7 mouse cellular contexts compared by ENCODE assay signal in genomic region chrX:158042255-158043056, GRCm38 (mm10). TPM values are rescaled to one million over a fixed set of nuclear protein-coding genes. Genes with fewer than 3 reads are reported as not detected.
A peak's percentile ranks its signal among the peaks of the same experiment; 100 is the strongest.
DNase-seq lines count a peak whose midpoint lies in the region; ATAC-seq lines count a peak whose summit lies in the region.

No protein-coding gene starts in this region.

- peak overlapping the region; percentile 75 for H3K9ac ChIP-seq in forebrain, embryonic 13.5 days
- peak overlapping the region; percentile 67 for H3K9ac ChIP-seq in kidney, embryonic 16.5 days (replicated peaks; ENCODE audit: low read length)
- peak overlapping the region; percentile 76 for H3K9ac ChIP-seq in midbrain, embryonic 13.5 days (replicated peaks)

- no peaks in the 10 kb centered on the region for H3K27me3 ChIP-seq in forebrain, embryonic 13.5 days
- H3K27me3 ChIP-seq in kidney, embryonic 16.5 days (ENCODE audit: insufficient read depth, low read length): peaks cover 15% of the 10 kb centered on the region; the same call in 1 of the 2 replicates
- no peaks in the 10 kb centered on the region for H3K27me3 ChIP-seq in midbrain, embryonic 13.5 days

- peak overlapping the region; percentile 62 for H3K4me2 ChIP-seq in forebrain, embryonic 13.5 days
- H3K4me2 ChIP-seq in kidney, embryonic 16.5 days (replicated peaks; ENCODE audit: low read depth, low read length): peak overlapping the region; percentile 68
- peak overlapping the region; percentile 59 for H3K4me2 ChIP-seq in midbrain, embryonic 13.5 days (replicated peaks)

- no peaks in the 10 kb centered on the region for H3K9me3 ChIP-seq in forebrain, embryonic 13.5 days (replicated peaks)
- H3K9me3 ChIP-seq in kidney, embryonic 16.5 days (ENCODE audit: low read length): no peaks in the 10 kb centered on the region
- no peaks in the 10 kb centered on the region for H3K9me3 ChIP-seq in midbrain, embryonic 13.5 days

- peak overlapping the region; percentile 58 for H3K4me3 ChIP-seq in forebrain, embryonic 13.5 days
- H3K4me3 ChIP-seq in kidney, embryonic 16.5 days (ENCODE audit: low read length): peak overlapping the region; percentile 57
- H3K4me3 ChIP-seq in midbrain, embryonic 13.5 days (replicated peaks): peak overlapping the region; percentile 63

- WGBS in forebrain, embryonic 13.5 days: 29% methylated on average over 42 of the region's 62 CpGs
- WGBS in kidney, embryonic 16.5 days: 30% methylated on average over 55 of the region's 62 CpGs
- 22% methylated on average over 52 of the region's 62 CpGs for WGBS in midbrain, embryonic 13.5 days

- peak overlapping the region; percentile 57 for H3K27ac ChIP-seq in forebrain, embryonic 13.5 days
- no peak overlapping the region for H3K27ac ChIP-seq in kidney, embryonic 16.5 days (ENCODE audit: low read length)
- peak overlapping the region; percentile 85 for H3K27ac ChIP-seq in midbrain, embryonic 13.5 days

- peak; percentile 3 for DNase-seq in ovary, postnatal 10 days (ENCODE audit: low spot score)
- DNase-seq in ovary, postnatal 36 days (ENCODE audit: low spot score): no peak
- peak; percentile 52 for DNase-seq in cerebellum, adult 8-10 months
- no peak for DNase-seq in B cell, adult 2 months

- no peaks in the 10 kb centered on the region for H3K4me1 ChIP-seq in forebrain, embryonic 13.5 days
- H3K4me1 ChIP-seq in kidney, embryonic 16.5 days (ENCODE audit: insufficient read depth, low read length): no peaks in the 10 kb centered on the region
- H3K4me1 ChIP-seq in midbrain, embryonic 13.5 days (replicated peaks): peaks cover 6% of the 10 kb centered on the region; the same call in 1 of the 2 replicates

- H3K36me3 ChIP-seq in forebrain, embryonic 13.5 days (ENCODE audit: poor library complexity, severe bottlenecking): no peaks in the 10 kb centered on the region
- H3K36me3 ChIP-seq in kidney, embryonic 16.5 days (ENCODE audit: insufficient read depth, low read length): no peaks in the 10 kb centered on the region
- H3K36me3 ChIP-seq in midbrain, embryonic 13.5 days: no peaks in the 10 kb centered on the region

- ATAC-seq in forebrain, embryonic 13.5 days: peak; percentile 52
- ATAC-seq in kidney, embryonic 16.5 days (ENCODE audit: low FRiP score, low TSS enrichment): peak; percentile 80
- ATAC-seq in midbrain, embryonic 13.5 days: peak; percentile 70

RNA-seq across cellular contexts. Expression of gene Cnksr2, which starts 0.6 kb away (rescaled TPM):
- polyA plus RNA-seq in forebrain, embryonic 13.5 days (2015; fragmentation: Nextera tagmentation; extraction: Ambion mirVana): 6.9 and 7.6 TPM in 2 replicates
- polyA plus RNA-seq in kidney, embryonic 16.5 days (2015; fragmentation: Nextera tagmentation; extraction: Ambion mirVana): 0.77 and 1.4 TPM in 2 replicates
- 7.7 TPM in 2 replicates for polyA plus RNA-seq in midbrain, embryonic 13.5 days (2015; fragmentation: Nextera tagmentation; extraction: Ambion mirVana)

Comparison
In these comparisons a context has a peak if more than half of its experiments do, and no peak if none do; other contexts are left out.
1. DNase-seq: peak in ovary, postnatal 10 days (single experiment) and cerebellum, adult 8-10 months (single experiment); none in ovary, postnatal 36 days (single experiment) and B cell, adult 2 months (0 of 2).
2. Peak in every context shown above with its lines, with median percentiles within 50 percentile points of each other: ATAC-seq, H3K4me2 ChIP-seq, H3K4me3 ChIP-seq and H3K9ac ChIP-seq.